Mouse (Mus musculus): ENCODE data around the gene Cirbp.
"Not testable (repeated sequence)": the region's sequence is repeated elsewhere in the genome, so short reads cannot be mapped to it uniquely, and the experiment has no call there.

The Cirbp gene

DNA sequence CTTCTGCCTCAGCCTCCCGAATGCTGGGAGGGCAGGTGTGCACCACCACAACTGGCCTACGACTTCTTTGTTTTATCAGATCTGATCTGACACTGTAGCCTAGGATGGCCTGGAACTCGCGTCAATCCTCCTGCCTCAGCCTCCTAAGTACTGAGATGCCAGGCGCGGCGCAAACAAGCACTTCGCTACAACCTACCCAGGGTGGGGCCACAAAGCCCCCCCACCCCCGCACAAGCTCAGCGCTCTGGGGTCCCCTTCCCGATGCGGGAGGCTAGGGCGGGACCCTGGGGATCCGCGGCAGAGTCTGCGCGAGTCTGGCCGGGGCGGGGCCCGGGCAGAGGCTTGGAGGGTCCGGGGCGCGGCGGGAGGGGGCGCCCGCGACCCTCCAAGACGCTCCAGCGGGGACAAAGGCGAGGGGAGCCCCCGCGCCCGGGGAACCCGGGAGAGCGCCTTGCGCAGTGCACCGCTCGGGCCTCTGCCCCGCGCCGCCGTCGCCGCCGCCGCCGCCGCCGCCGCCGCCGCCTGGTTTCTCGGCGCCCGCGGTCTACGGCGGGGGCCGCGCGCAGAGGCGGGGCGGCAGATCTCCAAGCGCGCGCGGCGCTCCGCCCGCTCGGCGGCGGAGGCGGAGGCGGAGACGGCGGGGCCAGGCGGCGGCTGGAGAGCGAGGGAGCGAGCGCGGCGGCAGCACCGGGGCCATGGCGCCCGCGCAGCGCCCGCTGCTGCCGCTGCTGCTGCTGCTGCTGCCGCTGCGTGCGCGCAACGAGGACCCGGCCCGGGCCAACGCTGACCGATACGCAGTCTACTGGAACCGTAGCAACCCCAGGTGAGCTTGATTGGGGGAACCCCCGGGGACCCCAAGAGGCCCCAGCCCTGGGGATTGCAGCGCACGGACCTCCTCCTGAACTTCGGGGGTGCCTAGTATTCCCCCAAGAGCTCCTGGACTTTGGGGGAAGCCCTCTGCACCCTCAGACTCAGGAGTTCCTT, 13.6 kb downstream of the Cirbp start, which contains the start of gene Efna2:
Gene Efna2, plus strand, starts transcription at position 415 of the 984 bp plus-strand sequence.
- peak; percentile 63 to 73 for DNase-seq

DNA sequence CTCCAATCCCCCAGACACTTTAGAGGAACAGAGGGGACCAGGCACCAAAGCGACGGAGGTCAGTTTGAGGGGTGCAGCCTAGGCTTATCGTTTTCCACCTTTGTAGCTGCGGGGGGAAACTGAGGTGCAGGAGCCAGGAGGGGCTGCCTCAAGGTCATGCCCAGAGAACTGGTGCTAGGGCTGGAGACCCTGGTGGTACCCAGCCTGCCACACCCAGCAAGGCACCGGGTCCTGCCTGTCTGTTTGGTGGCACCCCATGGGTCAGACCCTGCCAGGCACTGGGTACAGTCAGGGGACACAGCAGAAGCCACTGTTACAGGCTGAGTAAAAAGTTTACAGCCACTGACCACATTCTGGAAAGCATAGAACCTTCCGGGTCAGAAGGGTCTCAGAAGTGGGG, 14.5 kb downstream of the Cirbp start:
- DNase-seq: peak in 1 of 2 experiments; percentile 6

DNA sequence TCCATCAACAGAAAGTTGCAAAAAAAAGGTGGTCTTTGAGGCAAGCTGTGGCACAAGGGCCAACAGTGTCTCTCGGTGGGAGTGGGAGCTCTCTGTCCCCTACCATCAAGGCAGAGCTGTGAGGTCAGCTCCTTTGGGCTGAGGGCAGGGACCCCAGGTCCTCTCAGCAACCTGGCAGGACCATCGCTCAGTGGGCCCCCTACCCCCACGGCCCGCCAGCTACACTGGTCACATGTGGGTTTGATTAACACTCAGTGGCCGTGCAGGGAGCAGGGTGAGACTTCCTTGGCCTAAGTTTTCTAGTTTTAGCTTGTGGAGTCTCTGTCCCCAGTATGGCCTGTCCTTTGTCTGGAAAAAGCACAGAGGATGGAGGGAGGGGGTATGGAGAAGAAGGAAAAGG, 15.0 kb downstream of the Cirbp start:
- DNase-seq: no peak

DNA sequence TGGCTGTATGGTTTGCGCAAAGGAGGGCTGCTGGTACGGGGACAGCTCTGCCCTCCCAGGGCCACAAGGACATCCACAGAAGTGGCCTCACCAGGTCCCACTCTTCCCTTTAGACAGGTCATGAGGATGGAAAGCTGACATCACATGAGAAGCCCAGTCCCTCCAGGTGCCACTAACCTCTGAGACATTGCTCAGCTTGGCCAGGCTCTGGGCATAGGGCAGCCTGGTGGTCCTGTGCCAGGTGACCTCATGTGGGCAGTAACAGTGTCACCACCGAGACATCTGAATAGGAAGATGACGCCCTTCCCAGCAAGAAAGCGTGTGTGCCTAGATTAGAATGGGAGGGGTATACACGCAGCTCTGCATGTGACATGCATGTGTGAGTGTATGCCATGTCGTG, 16.8 kb downstream of the Cirbp start:
- DNase-seq: no peak

DNA sequence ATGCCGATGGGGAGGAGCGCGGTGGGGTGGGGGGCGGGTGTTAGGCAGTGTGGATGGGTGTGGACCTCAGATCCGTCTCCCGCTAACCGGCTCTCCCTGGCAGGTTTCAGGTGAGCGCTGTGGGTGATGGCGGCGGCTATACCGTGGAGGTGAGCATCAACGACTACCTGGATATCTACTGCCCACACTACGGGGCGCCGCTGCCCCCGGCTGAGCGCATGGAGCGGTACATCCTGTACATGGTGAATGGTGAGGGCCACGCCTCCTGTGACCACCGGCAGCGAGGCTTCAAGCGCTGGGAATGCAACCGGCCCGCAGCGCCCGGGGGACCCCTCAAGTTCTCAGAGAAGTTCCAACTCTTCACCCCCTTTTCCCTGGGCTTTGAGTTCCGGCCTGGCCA, 20.9 kb downstream of the Cirbp start:
- DNase-seq: no peak

DNA sequence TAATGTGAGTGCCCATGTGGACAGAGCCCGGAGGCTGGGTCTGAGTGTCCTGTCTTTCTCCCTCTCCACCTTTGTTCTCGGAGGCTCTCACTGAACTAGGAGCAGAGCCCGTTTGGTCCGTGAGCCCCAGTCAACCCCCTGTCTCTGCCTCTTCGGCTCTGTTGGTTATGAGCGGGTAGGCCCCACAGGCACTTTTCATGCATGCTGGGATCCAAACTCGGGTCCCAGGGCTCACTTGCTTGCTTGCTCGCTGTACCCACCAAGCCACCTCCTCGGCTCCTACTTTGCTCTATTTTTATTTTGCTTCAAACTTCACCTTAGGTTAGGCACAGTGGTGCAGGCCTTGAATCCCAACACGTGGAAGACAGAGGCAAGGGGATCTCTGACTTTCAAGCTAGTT, 22.0 kb downstream of the Cirbp start:
- DNase-seq: no peak

DNA sequence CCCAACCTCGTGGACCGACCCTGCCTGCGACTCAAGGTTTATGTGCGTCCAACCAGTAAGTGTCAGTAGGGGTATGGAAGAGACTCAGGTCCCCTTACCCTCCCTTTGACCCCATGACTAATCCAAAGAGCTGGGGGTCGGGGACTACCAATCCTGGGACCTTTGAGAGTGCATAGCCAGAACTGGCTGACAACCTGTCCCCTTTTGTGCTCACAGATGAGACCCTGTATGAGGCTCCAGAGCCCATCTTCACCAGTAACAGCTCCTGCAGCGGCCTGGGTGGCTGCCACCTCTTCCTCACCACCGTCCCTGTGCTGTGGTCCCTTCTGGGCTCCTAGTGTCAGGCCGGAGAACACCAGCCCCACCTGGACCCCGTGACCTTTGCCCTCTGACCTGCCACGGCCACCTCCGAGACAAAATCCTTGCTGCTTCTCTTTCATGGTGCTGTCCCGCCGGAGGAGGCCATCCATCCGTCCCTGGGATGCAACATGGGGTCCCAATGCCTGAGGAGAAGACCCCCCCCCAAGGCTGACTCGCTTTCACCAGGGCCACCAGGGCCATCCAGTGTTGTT, 22.8 kb downstream of the Cirbp start:
- DNase-seq: no peak

DNA sequence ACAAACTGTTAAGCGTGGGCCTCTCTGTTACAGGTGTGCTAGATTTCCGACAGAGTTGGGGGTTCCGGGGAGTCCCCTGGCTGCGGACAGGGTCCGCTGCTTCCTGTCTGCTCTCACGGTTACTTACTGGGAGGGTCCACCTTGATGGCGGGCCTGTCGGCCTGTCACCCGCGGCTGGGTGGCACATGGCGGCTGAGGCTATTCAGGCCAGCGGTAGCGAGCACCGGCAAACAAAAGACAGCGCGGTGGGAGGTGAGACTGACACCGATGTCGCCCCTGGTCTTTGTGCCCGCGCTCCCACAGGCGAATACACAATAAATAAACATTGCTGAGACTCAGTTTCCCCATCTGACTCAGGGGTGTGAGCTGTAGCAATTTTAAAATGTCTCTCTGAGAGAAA, 24.2 kb downstream of the Cirbp start:
- DNase-seq: no peak

DNA sequence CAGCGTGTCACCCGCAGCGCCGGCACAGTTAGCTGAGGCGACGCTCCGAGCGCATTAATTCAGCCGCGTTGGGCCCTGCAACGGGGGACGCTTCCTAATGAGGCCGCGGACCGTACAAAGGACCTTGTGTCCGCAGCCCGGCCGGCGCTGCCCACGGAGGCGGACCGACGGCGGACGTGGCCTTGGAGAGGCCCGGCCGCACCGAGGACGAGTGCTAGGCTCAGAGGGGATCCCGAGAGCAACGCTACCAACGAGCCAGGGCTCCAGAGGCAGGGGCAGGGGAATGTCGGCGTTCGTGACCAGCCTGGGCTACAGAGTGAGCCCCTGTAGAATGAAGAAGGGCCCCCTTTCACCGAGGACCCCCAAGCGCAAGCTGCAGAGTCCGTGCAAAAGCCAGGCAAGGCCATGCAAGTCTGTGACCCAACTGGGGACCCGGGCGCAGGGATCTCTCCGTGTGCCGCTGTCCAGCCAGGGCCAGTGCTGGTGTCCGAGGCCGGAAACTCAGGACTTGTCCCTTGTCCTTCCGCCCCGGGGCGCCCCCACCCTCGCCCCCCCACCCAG, 24.8 kb downstream of the Cirbp start:
- peak; percentile 69 to 79 for DNase-seq

DNA sequence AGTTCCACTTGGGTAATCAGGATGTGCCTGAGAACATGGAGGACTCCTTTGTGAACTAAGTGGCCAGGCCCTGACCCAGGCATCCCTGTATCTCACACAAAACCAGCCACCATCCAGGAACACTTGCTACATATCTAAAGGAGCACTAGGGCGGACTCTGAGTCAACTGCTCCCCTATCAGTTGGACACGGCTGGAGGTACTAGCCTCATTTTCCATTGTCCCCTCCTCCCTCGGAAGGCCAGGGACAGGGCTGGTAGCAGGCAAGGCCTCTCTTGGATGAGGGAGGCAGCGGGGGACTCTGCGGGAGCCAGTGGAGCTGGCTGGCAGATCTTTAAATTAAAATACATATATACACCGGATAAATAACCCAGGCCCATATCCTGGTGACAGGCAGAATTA, 28.2 kb downstream of the Cirbp start:
- DNase-seq: no peak

DNA sequence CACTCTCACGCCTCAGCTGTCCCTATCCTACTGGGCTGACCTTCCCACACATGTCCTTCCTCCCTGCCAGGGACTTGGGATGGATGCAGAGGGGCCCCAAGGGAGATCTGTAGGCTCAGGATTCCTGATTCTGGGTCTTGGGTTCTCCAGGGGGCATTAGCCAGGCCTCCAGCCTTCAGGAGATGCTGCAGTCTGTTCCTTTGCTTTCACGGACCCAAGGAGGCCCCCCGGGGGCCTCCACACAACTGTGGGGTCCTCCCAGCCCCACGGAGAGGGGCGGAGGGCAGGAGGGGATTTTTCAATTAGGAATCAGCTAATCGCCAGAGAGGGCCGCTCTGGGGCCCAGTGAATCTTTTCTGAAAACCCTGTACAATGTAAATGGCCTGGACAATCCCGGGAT, 28.7 kb downstream of the Cirbp start:
- no peak for DNase-seq

DNA sequence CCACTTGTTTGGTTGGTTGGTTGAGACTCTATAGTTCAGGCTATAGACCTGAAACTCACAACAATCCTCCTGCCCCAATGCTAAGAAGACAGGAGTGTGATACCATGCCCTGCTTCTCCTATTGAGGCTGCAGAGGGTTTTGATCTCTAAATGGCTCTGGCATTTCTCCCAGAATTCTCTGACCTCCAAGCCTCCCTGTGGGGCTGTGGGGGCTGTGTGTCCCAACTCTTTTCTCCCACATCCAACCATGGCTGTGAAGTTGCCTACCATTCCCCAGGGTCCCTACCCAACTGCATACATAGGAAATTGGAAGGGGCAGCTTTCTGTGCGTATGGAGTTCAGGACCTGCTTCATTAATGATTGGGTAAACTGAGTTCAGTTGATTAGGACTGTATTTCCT, 30.4 kb downstream of the Cirbp start:
- no peak for DNase-seq

DNA sequence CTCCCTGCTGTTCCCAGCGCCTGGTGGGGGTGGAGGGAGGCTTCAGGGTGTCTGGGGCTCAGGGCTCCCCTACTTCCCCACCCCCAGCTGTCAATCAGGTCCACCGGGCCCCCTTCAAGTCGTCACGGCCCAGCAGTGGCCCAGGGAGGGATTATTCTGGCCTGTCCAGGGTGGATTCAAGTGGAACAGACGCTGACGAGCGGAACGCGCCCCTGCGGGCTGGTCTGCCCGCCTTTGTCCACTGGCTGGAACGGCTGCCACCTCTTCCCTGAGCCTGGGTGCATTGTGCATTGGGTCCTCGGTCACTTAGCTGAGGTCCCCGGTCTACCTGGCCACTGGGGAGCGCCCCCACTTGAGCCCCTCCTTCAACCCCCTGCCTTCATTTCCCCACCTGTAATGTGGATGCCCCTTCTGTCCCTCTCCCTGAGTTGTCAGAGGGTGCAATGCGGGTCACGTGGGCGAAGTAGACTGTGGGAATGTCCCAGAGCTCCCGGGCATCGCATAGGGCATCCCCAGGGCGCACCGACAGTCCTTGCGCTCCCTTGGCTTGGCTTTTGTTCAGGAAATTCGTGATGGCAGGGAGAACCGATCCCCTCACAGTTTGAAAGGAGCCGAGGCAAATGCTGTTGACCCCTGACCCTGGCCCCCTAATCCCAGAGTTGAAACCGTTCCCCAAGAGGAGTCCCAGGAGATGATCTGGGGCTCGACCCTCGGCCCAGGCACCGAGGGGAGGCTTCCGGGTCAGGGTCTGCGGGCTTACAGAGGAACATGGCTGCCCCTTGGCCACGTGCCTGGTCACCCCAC, 31.2 kb downstream of the Cirbp start:
- DNase-seq: peak in 1 of 2 experiments; percentile 35

DNA sequence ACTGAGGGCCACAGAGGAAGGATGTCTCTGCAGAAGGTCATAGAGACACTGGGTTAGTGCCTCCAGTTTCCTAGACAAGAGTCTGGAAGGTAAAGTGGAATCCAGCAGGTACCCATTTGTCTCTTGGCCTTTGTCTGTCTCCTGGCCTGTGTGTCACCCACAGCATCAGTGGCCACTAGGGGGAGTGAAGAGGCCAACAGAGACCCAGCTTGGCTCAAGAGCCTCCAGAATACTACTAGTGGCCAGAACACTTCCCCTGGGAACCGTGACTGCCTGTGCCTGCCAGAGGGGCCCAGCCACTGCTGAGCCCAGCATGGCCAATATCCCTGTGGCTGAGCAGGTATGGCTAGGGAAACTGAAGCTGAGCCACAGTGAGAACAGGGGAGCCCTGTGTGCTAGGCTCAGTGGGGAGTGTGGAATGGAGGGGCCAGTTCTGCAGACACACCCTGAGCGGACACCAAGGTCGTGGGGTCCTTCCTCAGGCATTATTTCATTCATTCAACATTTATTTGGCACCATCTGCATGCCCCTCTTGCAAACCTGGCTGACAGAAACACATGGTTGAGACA, 33.7 kb downstream of the Cirbp start:
- peak; percentile 83 to 89 for DNase-seq

DNA sequence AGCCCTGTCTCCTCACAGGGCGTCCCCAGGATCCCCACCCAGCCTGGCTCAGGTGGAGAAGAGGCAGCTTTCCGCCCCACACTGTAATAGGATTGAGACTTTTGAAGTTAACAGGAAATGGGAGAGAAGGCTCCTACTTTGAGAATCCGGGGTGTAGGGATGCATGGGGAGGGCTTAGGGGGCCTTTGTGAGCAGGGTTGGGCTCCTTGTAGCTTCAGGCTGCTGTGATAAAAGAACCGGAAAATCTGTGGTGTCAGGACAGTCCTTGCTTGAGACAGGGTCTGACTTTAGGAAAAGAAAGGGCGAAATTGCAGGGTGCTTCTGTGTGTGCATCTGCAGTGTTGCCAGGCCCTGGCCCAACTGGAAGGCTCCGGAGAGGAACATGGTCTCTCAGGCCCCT, 34.7 kb downstream of the Cirbp start:
- DNase-seq: no peak

DNA sequence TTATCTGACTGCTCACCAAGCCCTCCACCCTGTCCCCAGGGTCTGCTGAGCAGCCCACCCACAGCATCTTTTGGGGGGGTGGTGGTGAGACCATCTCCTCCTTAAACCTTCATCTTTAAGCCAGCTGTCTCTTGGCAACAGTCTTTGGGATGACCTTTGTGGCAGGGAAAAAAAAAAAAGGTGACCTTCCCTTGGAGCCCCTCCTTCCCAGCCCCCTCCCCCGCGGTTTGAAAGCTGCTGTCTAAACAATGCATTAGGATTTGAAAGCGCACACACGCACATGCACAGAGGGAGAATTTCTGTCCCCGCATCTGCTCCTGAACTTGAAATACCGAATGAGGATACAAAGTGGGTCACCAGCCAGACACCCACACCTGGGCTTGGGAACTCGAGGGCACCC, 38.3 kb downstream of the Cirbp start:
- DNase-seq: no peak

DNA sequence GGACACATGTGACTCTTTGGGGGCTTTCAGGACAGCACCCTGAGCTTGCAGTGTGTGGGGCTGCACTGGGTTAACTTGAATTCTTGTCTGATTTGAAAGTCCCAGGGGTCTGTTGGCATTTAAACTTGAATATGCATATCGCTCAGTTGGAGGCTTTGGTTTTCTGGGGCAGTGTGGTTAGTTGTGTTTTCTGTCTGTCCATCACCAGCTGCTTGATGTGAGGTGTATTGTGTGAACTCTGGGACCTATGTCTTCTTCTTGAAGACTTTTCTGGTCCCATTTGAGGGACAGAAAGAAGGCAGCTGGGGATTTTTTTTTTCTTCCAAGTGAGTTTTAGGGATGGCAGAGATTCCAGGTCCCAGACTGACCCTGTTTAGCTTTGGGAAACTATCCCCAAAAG, 41.4 kb downstream of the Cirbp start:
- DNase-seq: no peak

DNA sequence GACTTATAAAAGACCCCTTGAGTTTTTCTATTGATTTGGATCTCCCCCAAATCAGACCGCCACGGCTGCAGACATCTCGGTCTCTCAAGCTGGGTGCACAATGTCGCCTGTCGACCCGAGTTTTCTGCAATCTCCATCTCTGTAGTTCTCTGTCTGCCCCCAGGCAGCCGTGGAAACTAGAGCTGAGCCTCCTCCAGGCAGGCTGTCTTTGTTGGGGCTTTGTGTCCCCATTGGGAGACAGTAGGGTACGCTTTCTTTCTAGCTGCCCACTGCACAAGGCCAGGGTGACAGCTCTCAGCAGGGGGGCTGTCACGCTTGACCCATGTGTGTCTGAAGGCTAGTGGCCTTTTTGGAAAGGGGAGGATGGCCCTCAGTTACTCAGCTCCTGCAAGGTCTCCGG, 41.9 kb downstream of the Cirbp start:
- no peak for DNase-seq

DNA sequence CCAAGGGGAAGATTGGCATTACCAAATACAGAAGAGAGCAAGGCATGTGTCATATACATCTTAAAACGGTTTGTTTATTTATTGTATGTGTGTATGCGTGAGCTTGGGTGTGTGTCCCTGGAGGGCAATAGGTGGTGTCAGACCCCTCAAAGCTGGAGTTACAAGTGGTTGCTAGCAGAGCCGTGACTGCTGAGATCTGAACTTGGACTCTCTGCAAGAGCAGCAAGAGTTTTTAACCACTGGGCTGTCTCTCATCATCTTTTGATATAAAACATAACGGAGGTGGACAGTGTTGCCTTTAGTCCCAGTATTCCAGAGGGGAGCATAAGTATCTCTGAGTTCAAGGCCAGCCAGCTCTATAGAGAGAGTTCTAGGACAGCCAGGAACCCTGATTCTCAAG, 42.5 kb downstream of the Cirbp start:
- no peak for DNase-seq

DNA sequence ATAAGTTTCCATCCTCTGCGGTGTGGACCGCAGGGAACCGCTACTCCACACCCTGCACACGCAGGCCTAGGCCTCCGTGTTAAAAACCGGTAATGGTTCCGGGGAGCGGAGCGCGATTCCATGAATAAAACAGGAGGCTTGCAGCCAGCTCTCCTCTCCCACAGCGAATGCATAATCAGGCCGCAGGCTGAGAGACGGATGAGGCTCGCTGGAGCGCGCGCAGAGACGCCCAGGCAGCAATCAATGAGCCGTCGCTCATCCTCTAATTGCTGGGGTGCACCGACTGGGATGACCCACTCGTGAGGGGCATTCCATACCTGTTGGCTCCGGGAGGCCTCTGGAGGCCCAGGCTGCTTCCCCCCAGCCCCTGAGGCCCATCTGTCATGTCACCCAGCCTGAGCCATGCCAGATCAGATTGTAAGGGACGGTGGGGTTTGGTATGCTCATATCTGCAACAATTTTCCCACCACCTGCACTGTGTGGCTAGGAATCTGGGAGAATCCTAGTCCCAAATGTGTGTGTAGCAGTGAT, 43.1 kb downstream of the Cirbp start:
- DNase-seq: peak in 1 of 2 experiments; percentile 41

DNA sequence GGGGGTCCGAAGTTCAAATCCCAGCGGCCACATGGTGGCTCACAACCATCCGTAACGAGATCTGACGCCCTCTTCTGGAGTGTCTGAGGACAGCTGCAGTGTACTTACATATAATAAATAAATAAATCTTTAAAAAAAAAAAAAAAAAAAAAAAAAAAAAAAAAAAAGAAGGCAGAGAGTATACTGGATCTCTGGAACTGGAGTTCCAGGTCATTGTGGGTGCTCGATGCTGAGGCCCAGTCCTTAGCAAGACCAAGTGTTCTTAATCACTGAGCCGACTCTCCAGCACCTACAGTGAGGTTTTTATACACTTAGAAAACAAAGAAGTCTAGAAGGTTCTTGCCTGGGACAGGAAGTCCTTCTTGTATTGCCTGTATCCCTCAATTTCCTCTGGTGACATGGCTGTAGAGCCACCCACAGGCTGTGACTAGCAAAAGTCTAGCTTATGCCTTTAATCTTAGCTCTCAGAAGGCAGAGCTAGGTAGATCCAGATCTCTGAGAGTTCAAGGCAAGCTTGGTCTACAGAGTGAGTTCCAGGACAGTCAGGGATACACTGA, 45.8 kb downstream of the Cirbp start:
- not testable (repeated sequence) for DNase-seq
